Mouse (Mus musculus): ENCODE results near the gene Erbb4. TPM values are rescaled to one million over a fixed set of nuclear protein-coding genes. Genes with fewer than 3 reads are reported as not detected.
A peak's percentile ranks its signal among the peaks of the same experiment; 100 is the strongest.

Gene Erbb4
- total RNA-seq, 2 experiments from 2014 or later, result 40.5 TPM

- DNase-seq (ENCODE audit: low spot score in 2 of 2), result no peak
Observed at GRCm38 (mm10) chr1:69046228-69046978, 61.5 kb downstream of the Erbb4 start.

GRCm38 (mm10) chr1:69027816-69028215, 80.0 kb downstream of the Erbb4 start:
- DNase-seq (ENCODE audit: low spot score in 2 of 2), result no peak

- DNase-seq (ENCODE audit: low spot score in 2 of 2), result no peak
Observed at GRCm38 (mm10) chr1:69024858-69025257, 83.0 kb downstream of the Erbb4 start.

GRCm38 (mm10) chr1:69023157-69023925, 84.5 kb downstream of the Erbb4 start:
- DNase-seq (ENCODE audit: low spot score in 2 of 2), result no peak

GRCm38 (mm10) chr1:69009800-69010505, 97.9 kb downstream of the Erbb4 start:
- no peak for DNase-seq (ENCODE audit: low spot score in 2 of 2)

GRCm38 (mm10) chr1:69001371-69001770, 106.5 kb downstream of the Erbb4 start:
- DNase-seq (ENCODE audit: low spot score in 2 of 2), result peak in 1 of 2 experiments; percentile 45

- DNase-seq (ENCODE audit: low spot score in 2 of 2), result no peak
Observed at GRCm38 (mm10) chr1:68979251-68979650, 128.6 kb downstream of the Erbb4 start.

- DNase-seq (ENCODE audit: low spot score in 2 of 2), result no peak
Observed at GRCm38 (mm10) chr1:68978571-68978970, 129.3 kb downstream of the Erbb4 start.

GRCm38 (mm10) chr1:68973355-68974127, 134.3 kb downstream of the Erbb4 start:
- no peak for DNase-seq (ENCODE audit: low spot score in 2 of 2)

GRCm38 (mm10) chr1:68964127-68964526, 143.7 kb downstream of the Erbb4 start:
- DNase-seq (ENCODE audit: low spot score in 2 of 2), result no peak

GRCm38 (mm10) chr1:68961365-68962116, 146.3 kb downstream of the Erbb4 start:
- DNase-seq (ENCODE audit: low spot score in 2 of 2), result no peak

GRCm38 (mm10) chr1:68956766-68957533, 150.9 kb downstream of the Erbb4 start:
- no peak for DNase-seq (ENCODE audit: low spot score in 2 of 2)

GRCm38 (mm10) chr1:68955482-68955881, 152.4 kb downstream of the Erbb4 start:
- DNase-seq (ENCODE audit: low spot score in 2 of 2), result peak in 1 of 2 experiments; percentile 4

- DNase-seq (ENCODE audit: low spot score in 2 of 2), result no peak
Observed at GRCm38 (mm10) chr1:68943141-68943540, 164.7 kb downstream of the Erbb4 start.

GRCm38 (mm10) chr1:68934804-68935203, 173.1 kb downstream of the Erbb4 start:
- DNase-seq (ENCODE audit: low spot score in 2 of 2), result no peak

- peak in 1 of 2 experiments; percentile 7 for DNase-seq (ENCODE audit: low spot score in 2 of 2)
Observed at GRCm38 (mm10) chr1:68933330-68934065, 174.4 kb downstream of the Erbb4 start.

- no peak for DNase-seq (ENCODE audit: low spot score in 2 of 2)
Observed at GRCm38 (mm10) chr1:68917828-68918227, 190.0 kb downstream of the Erbb4 start.

GRCm38 (mm10) chr1:68892041-68892440, 215.8 kb downstream of the Erbb4 start:
- no peak for DNase-seq (ENCODE audit: low spot score in 2 of 2)

- peak; percentile 56 to 85 for DNase-seq (ENCODE audit: low spot score in 2 of 2)
Observed at GRCm38 (mm10) chr1:68886823-68887222, 221.0 kb downstream of the Erbb4 start.
